Mouse (Mus musculus) bone marrow macrophage, adult 2 months (primary cell): ENCODE data around the gene St3gal3.

Experiments used
- CTCF ChIP-seq: IDR thresholded peaks from 2 replicates; pipeline ENCODE4 v1.5.1; 2012; ENCODE audit warnings: low read depth, mild to moderate bottlenecking, low read length, moderate library complexity
- POLR2A ChIP-seq: IDR thresholded peaks from 2 replicates; pipeline ENCODE4 v1.6.1; 2012; ENCODE audit warnings: mild to moderate bottlenecking, low read depth, low read length, borderline replicate concordance

DNA sequence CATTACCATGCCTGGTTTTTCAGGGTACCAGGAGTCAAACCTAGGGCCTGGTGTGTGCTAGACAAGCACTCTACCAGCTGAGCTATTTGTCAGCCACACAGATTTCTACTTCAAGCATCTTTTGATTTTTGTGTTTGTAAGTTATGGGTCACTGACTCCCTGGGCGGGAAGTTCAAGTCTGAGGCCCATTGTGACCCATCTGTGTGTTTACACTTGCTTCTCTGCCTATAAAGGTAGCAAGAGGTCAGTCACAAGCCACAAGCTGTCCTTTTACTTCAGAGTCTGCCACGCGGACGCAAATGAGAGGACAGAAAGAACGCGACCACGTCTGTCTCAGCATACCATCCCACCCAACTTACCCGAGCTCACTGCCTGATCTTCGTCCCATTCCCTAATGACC lies 59.4 kb downstream of the St3gal3 start:
- TF ChIP-seq POLR2A (no peak), CTCF (no peak)
